Mouse (Mus musculus) olfactory bulb, adult 2 months (tissue): ENCODE results near the gene Pwp2.

ENCODE experiments used
- CTCF ChIP-seq: fragments of 200-500 bp; IDR thresholded peaks from 2 replicates; pipeline ENCODE4 v1.5.1; 2012; ENCODE audit warnings: low read depth, mild to moderate bottlenecking, low read length, moderate library complexity; ENCODE audit not compliant: insufficient read depth
- POLR2A ChIP-seq: fragments of 200-500 bp; IDR thresholded peaks from 2 replicates; pipeline ENCODE4 v1.6.1; 2012; ENCODE audit warnings: mild to moderate bottlenecking, low read depth, low read length, moderate library complexity; ENCODE audit not compliant: insufficient read depth

GRCm38 (mm10) chr10:78218576-78218975, 33.6 kb upstream of the Pwp2 start:
- TF ChIP-seq POLR2A (no peak), CTCF (no peak)
